Mouse (Mus musculus): ENCODE results near the gene L3hypdh. TPM values are rescaled to one million over a fixed set of nuclear protein-coding genes. Genes with fewer than 3 reads are reported as not detected.

Gene L3hypdh
- total and polyA plus RNA-seq, 3 experiments = 5.2 to 9.3 TPM; not detected in 1

DNA sequence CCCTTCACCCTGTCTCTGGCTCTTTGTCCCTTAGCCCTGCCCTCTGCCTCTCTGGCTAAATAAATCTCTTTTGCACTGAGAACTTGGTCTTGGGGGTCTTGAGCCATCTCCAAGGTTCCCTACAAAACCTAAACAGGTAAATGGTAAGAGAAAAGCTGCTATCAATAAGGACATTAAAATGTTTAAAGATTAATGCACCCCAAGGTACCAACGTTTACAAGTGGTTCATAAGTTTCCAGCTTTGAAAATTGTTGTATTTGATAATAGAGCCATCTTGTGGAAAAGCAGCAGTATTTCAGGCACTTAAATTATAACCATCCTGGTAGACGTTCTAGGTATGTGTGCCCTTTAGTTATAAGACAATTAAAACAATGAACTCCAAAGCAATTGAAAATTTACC lies 37.7 kb downstream of the L3hypdh start:
- Histone ChIP-seq H3K27ac (ENCODE audit: control insufficient read depth, low read depth, low read length) (no peak overlapping the region), H3K4me1 (ENCODE audit: control insufficient read depth in 1 of 2, insufficient read depth in 2 of 2, low read length in 2 of 2) (no peaks in the 10 kb centered on the region), H3K79me2 (ENCODE audit: control insufficient read depth, insufficient read depth, low read length, poor library complexity) (no peaks in the 10 kb centered on the region), H3K9me3 (replicated peaks; ENCODE audit: insufficient read depth, low read length) (no peaks in the 10 kb centered on the region), H3K4me3 (ENCODE audit: control insufficient read depth in 1 of 2, insufficient read depth in 1 of 2, low read depth in 2 of 2, low read length in 2 of 2) (no peak overlapping the region), H3K27me3 (ENCODE audit: control insufficient read depth in 1 of 2, insufficient read depth in 2 of 2, low read length in 2 of 2) (no peaks in the 10 kb centered on the region), H3K9ac (ENCODE audit: control insufficient read depth, low read depth, low read length, poor library complexity, severe bottlenecking) (no peak overlapping the region), H3K36me3 (ENCODE audit: control insufficient read depth in 1 of 2, insufficient read depth in 2 of 2, low read length in 2 of 2) (no peaks in the 10 kb centered on the region)
- peak; percentile 31 for DNase-seq (ENCODE audit: low read depth, low spot score)
- peak; percentile 97 for TF ChIP-seq ZC3H11A (IDR thresholded peaks at IDR 0.05; ENCODE audit: low read depth, low read length)
- TF ChIP-seq CTCF (IDR thresholded peaks at IDR 0.05 in 2 of 3, conservative IDR thresholded peaks at IDR 0.05 in 1 of 3; ENCODE audit: control insufficient read depth in 1 of 3, insufficient read depth in 1 of 3, low read depth in 2 of 3, low read length in 3 of 3, poor library complexity in 1 of 3, severe bottlenecking in 1 of 3) = peak; percentile 27 to 85 (median 28); a peak in 4 of 6 replicates
- TF ChIP-seq NELFE (IDR thresholded peaks at IDR 0.05; ENCODE audit: low read depth, low read length) = no peak
- peak; percentile 97 for TF ChIP-seq SMC3 (IDR thresholded peaks at IDR 0.05; ENCODE audit: low read depth, low read length)
- TF ChIP-seq EP300 (IDR thresholded peaks at IDR 0.05; ENCODE audit: low read depth in 1 of 2, low read length in 2 of 2) = no peak
- TF ChIP-seq RAD21 (IDR thresholded peaks at IDR 0.05; ENCODE audit: low read depth, low read length) = peak; percentile 96

DNA sequence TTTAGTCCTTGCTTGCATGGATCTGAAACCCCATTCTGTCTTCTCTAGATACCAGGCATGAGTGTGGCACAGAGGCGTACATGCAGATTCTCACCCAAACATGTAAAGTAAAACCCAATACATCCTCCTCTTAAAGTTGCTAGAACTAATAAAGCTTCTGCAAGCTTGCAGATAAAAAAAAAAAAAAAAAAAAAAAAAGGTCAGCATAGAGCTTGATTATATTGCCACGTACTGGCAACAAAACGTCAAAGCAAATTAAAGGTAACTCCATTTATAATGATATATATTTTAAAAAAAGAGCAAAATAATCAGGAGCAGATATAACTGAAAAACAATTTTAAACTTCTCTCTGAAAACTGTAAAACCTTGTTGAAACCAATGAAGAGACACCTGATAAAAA lies 44.0 kb downstream of the L3hypdh start:
- TF ChIP-seq RCOR1 (IDR thresholded peaks at IDR 0.05; ENCODE audit: low read depth, low read length) = no peak
- peak; percentile 73; the same call in 1 of the 2 replicates for TF ChIP-seq ZNF384 (IDR thresholded peaks at IDR 0.05; ENCODE audit: low read depth, low read length)
- peaks cover 0 to 7% of the 10 kb centered on the region in 2 experiments; a peak in 2 of 4 replicates for H3K4me1 ChIP-seq (ENCODE audit: control insufficient read depth in 1 of 2, insufficient read depth in 2 of 2, low read length in 2 of 2)
- H3K9ac ChIP-seq (ENCODE audit: control insufficient read depth, low read depth, low read length, poor library complexity, severe bottlenecking) = no peak overlapping the region

DNA sequence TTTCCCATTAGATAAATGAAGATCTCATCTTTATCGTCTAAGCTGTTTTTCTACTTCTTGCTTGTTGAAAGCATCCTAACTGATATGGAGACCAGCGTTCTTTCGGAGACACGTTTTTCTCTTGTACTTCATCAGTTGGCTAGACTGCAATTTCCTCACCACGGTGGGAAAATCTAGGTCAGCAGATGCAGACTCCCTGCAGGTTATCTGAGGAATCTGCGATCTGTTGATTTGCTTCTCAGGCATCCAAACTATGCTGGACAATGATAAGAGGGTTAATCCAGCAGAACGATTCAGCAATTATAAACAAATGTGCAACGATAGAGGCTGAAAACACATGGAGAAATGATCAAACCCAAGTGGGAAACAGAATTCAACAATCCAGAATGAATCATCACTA lies 45.7 kb downstream of the L3hypdh start:
- peaks cover 0 to 9% of the 10 kb centered on the region in 2 experiments; a peak in 2 of 4 replicates for H3K36me3 ChIP-seq (ENCODE audit: control insufficient read depth in 1 of 2, insufficient read depth in 2 of 2, low read length in 2 of 2)
- no peak overlapping the region for H3K9ac ChIP-seq (ENCODE audit: control insufficient read depth, low read depth, low read length, poor library complexity, severe bottlenecking)
- H3K9me3 ChIP-seq (replicated peaks; ENCODE audit: insufficient read depth, low read length) = no peaks in the 10 kb centered on the region
- H3K4me3 ChIP-seq (ENCODE audit: control insufficient read depth in 1 of 2, insufficient read depth in 1 of 2, low read depth in 2 of 2, low read length in 2 of 2) = no peak overlapping the region
- H3K4me1 ChIP-seq (ENCODE audit: control insufficient read depth in 1 of 2, insufficient read depth in 2 of 2, low read length in 2 of 2) = peaks cover 0 to 7% of the 10 kb centered on the region in 2 experiments; a peak in 2 of 4 replicates
- H3K27me3 ChIP-seq (ENCODE audit: control insufficient read depth in 1 of 2, insufficient read depth in 2 of 2, low read length in 2 of 2) = no peaks in the 10 kb centered on the region
- H3K27ac ChIP-seq (ENCODE audit: control insufficient read depth, low read depth, low read length) = no peak overlapping the region
- no peaks in the 10 kb centered on the region for H3K79me2 ChIP-seq (ENCODE audit: control insufficient read depth, insufficient read depth, low read length, poor library complexity)
- TF ChIP-seq TBP (IDR thresholded peaks at IDR 0.05; ENCODE audit: low read depth, low read length) = no peak
- no peak for TF ChIP-seq RCOR1 (IDR thresholded peaks at IDR 0.05; ENCODE audit: low read depth, low read length)
- TF ChIP-seq SMC3 (IDR thresholded peaks at IDR 0.05; ENCODE audit: low read depth, low read length) = no peak
- TF ChIP-seq HCFC1 (IDR thresholded peaks at IDR 0.05; ENCODE audit: low read depth, low read length) = no peak
- no peak for TF ChIP-seq JUND (IDR thresholded peaks at IDR 0.05; ENCODE audit: low read depth, low read length)
- TF ChIP-seq E2F4 (IDR thresholded peaks at IDR 0.05; ENCODE audit: borderline replicate concordance, low read depth, low read length) = no peak
- no peak for TF ChIP-seq ZC3H11A (IDR thresholded peaks at IDR 0.05; ENCODE audit: low read depth, low read length)
- no peak for TF ChIP-seq BHLHE40 (IDR thresholded peaks at IDR 0.05; ENCODE audit: borderline replicate concordance, low read depth, low read length)
- TF ChIP-seq GATA1 (IDR thresholded peaks at IDR 0.05; ENCODE audit: low read depth, low read length) = peak; percentile 38; the same call in 1 of the 2 replicates
- TF ChIP-seq ZMIZ1 (IDR thresholded peaks at IDR 0.05; ENCODE audit: low read depth, low read length) = no peak
- TF ChIP-seq NELFE (IDR thresholded peaks at IDR 0.05; ENCODE audit: low read depth, low read length) = no peak
- TF ChIP-seq USF1 (IDR thresholded peaks at IDR 0.05; ENCODE audit: low read depth, low read length) = no peak
- no peak for TF ChIP-seq MAX (IDR thresholded peaks at IDR 0.05; ENCODE audit: low read length)
- TF ChIP-seq EP300 (IDR thresholded peaks at IDR 0.05; ENCODE audit: low read depth in 1 of 2, low read length in 2 of 2) = peak; percentile 49 to 54; a peak in 3 of 4 replicates
- no peak for TF ChIP-seq TCF12 (IDR thresholded peaks at IDR 0.05; ENCODE audit: low read depth, low read length)
- TF ChIP-seq POLR2AphosphoS2 (IDR thresholded peaks at IDR 0.05; ENCODE audit: low read length) = no peak
- TF ChIP-seq TAL1 (IDR thresholded peaks at IDR 0.05; ENCODE audit: low read length) = no peak
- TF ChIP-seq MAFK (IDR thresholded peaks at IDR 0.05; ENCODE audit: borderline replicate concordance, low read depth, low read length) = no peak
- peak; percentile 17 for DNase-seq (ENCODE audit: low read depth, low spot score)

More for the DNA sequence above, 44.0 kb downstream of the L3hypdh start:
- H3K9me3 ChIP-seq (replicated peaks; ENCODE audit: insufficient read depth, low read length) = no peaks in the 10 kb centered on the region
- no peak overlapping the region for H3K27ac ChIP-seq (ENCODE audit: control insufficient read depth, low read depth, low read length)
- H3K36me3 ChIP-seq (ENCODE audit: control insufficient read depth in 1 of 2, insufficient read depth in 2 of 2, low read length in 2 of 2) = peaks cover 0 to 9% of the 10 kb centered on the region in 2 experiments; a peak in 2 of 4 replicates
- no peaks in the 10 kb centered on the region for H3K27me3 ChIP-seq (ENCODE audit: control insufficient read depth in 1 of 2, insufficient read depth in 2 of 2, low read length in 2 of 2)
- no peaks in the 10 kb centered on the region for H3K79me2 ChIP-seq (ENCODE audit: control insufficient read depth, insufficient read depth, low read length, poor library complexity)
- no peak for DNase-seq (ENCODE audit: low read depth, low spot score)
- no peak overlapping the region for H3K4me3 ChIP-seq (ENCODE audit: control insufficient read depth in 1 of 2, insufficient read depth in 1 of 2, low read depth in 2 of 2, low read length in 2 of 2)
